Mouse (Mus musculus) intestine, embryonic 16.5 days (tissue): ENCODE measurements around the gene Rab22a. TPM values are rescaled to one million over a fixed set of nuclear protein-coding genes. Genes with fewer than 3 reads are reported as not detected.
A peak's percentile ranks its signal among the peaks of the same experiment; 100 is the strongest.
"Not testable (repeated sequence)": the region's sequence is repeated elsewhere in the genome, so short reads cannot be mapped to it uniquely, and the experiment has no call there.

Experiments used
- ATAC-seq: fragments of 200-750 bp; cut with Nextera tagmentation; 2 replicates; pipeline ENCODE4 v1.8.0; 2017; ENCODE audit warnings: moderate TSS enrichment, moderate library complexity
- H3K27ac ChIP-seq: fragments of 300-500 bp; sonication (generic); 2 replicates; pipeline ENCODE4 v1.5.1; 2014; ENCODE audit warnings: mild to moderate bottlenecking, low read length
- H3K27me3 ChIP-seq: fragments of 300-500 bp; sonication (generic); replicated peaks from 2 replicates; pipeline ENCODE4 v1.6.1; 2014; ENCODE audit warnings: low read length, control low read depth, mixed read lengths; ENCODE audit not compliant: control insufficient read depth, insufficient read depth
- H3K36me3 ChIP-seq: fragments of 300-500 bp; sonication (generic); 2 replicates; pipeline ENCODE4 v1.6.1; 2014; ENCODE audit warnings: low read length, control low read depth; ENCODE audit not compliant: control insufficient read depth, insufficient read depth
- H3K4me1 ChIP-seq: fragments of 300-500 bp; sonication (generic); 2 replicates; pipeline ENCODE4 v1.6.1; 2014; ENCODE audit warnings: low read length, control low read depth, mixed read lengths; ENCODE audit not compliant: control insufficient read depth, insufficient read depth
- H3K4me2 ChIP-seq: fragments of 300-500 bp; sonication (generic); 2 replicates; pipeline ENCODE4 v1.6.1; 2014; ENCODE audit warnings: low read depth, low read length, control low read depth
- H3K4me3 ChIP-seq: fragments of 300-500 bp; sonication (generic); 2 replicates; pipeline ENCODE4 v1.5.1; 2014; ENCODE audit warnings: mild to moderate bottlenecking, low read length
- H3K9ac ChIP-seq: fragments of 300-500 bp; sonication (generic); 2 replicates; pipeline ENCODE4 v1.6.1; 2014; ENCODE audit warnings: low read depth, low read length
- H3K9me3 ChIP-seq: fragments of 300-500 bp; sonication (generic); 2 replicates; pipeline ENCODE4 v1.6.1; 2016; ENCODE audit warnings: low read length, control low read depth; ENCODE audit not compliant: control insufficient read depth
- WGBS: fragments of 180-500 bp; shearing (Covaris S2); extraction: QIAGEN DNeasy Blood & Tissue Kit; methylation state at CpG from one replicate; pipeline ENCODE4 v1.1.7; 2014; 5-methylcytosine and 5-hydroxymethylcytosine counted together
- polyA plus RNA-seq: library from polyadenylated mRNA; unstranded; fragments of >200 nt; fragmentation: Nextera tagmentation; extraction: Ambion mirVana; gene quantifications from 2 replicates; pipeline ENCODE4 v1.2.1, GENCODE M21; 2015

Gene Rab22a
- polyA plus RNA-seq, 1 experiment from 2014 or later = 31.2 TPM

DNA sequence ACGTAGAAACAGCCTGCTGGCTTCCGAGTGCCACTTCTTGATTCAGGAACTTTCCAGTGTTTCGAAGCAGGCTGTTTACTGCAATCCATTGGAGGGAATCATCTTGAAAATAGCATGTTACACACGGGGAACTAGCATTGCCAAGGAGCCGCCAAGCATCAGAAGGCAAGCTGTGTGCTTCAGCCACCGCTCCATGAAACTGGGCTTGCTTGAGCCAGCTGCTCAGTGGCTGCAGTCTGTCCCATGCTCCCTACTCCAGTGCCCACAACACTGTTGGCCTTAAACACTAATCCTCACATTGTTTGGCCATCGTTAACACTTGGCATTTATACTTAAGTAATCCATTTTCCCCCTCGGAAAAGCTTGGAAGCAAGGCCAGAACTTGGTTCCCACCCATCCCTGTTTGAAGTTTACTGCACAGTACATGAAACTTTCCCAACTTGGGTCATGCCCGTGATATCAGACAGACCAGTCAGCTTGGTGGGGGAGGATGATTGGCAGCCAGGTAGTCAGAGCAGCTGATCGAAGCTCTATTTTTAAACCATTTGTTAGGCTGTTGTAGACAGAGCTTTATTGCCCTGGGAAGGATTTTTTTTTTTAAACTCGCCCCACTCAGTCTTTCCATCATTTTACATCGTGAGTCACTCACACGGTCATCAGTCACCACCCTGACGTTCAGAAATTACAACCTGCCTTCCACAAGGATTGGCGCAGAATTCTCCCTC lies 46.4 kb downstream of the Rab22a start:
- Histone ChIP-seq H3K9ac (no peak overlapping the region), H3K4me2 (no peak overlapping the region), H3K27me3 (no peaks in the 10 kb centered on the region), H3K27ac (no peak overlapping the region), H3K36me3 (no peaks in the 10 kb centered on the region; the same call in 1 of the 2 replicates), H3K9me3 (no peaks in the 10 kb centered on the region), H3K4me3 (no peak overlapping the region), H3K4me1 (peaks cover 5% of the 10 kb centered on the region)
- no peak for ATAC-seq
- WGBS = 80% methylated on average over 15 of the region's 15 CpGs

DNA sequence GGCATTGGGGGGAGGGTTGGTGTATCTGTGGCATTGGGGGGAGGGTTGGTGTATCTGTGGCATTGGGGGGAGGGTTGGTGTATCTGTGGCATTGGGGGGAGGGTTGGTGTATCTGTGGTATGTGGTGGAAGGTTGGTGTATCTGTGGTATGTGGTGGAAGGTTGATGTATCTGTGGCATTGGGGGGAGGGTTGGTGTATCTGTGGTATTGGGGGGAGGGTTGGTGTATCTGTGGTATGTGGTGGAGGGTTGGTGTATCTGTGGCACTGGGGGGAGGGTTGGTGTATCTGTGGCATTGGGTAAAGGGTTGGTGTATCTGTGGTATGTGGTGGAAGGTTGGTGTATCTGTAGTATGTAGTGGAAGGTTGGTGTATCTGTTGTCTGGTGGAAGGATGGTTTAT lies 48.1 kb downstream of the Rab22a start:
- H3K4me2 ChIP-seq, ATAC-seq, H3K36me3 ChIP-seq, H3K27me3 ChIP-seq, H3K27ac ChIP-seq, H3K9ac ChIP-seq, H3K4me1 ChIP-seq, H3K9me3 ChIP-seq, H3K4me3 ChIP-seq: not testable (repeated sequence)

DNA sequence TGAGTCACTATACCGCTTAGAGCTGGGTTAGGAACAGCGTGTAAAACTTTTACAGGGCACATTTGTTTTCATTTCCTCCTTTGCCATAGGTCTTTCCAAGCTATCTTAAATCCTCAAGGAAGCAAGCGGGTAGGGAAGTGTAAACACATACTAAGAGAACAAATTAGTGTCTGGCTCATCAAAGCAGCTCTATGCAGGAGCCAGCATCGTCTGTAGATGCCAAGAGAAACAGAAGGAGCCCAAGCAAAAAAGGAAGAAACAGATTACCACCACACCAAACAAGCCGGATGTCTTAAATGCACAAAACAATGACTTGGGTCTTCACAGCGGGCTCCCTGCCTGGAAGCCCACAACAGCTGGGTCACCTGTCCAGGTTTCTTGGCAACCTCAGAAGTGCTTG lies 50.6 kb downstream of the Rab22a start:
- Histone ChIP-seq H3K9me3 (no peaks in the 10 kb centered on the region), H3K9ac (no peak overlapping the region), H3K36me3 (no peaks in the 10 kb centered on the region), H3K27ac (no peak overlapping the region), H3K4me2 (no peak overlapping the region), H3K4me1 (peaks cover 4% of the 10 kb centered on the region), H3K27me3 (no peaks in the 10 kb centered on the region), H3K4me3 (no peak overlapping the region)
- WGBS = 69% methylated on average over 6 of the region's 6 CpGs
- ATAC-seq = no peak

DNA sequence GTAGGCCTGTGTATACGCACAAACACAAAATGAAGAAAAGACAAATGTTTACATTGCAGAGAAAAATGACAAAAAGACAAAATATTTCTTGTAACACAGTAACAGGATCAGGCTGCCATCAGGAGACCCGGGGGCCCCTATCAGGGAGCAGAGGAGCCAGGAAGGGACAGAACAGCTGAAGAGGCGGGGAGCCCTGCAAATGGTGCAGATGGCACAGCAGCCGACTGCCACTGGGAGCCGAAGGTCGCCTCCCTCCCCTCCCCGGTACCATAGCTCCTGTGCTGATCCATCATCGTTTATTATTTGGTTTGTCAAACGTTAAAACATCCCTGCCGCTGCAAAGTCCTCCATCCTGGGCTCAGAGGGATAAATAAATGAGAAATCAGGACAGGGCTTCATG lies 53.1 kb downstream of the Rab22a start:
- H3K27me3 ChIP-seq = no peaks in the 10 kb centered on the region
- no peak overlapping the region for H3K9ac ChIP-seq
- H3K4me3 ChIP-seq = no peak overlapping the region
- H3K36me3 ChIP-seq = no peaks in the 10 kb centered on the region
- H3K4me1 ChIP-seq = peaks cover 4% of the 10 kb centered on the region
- no peak overlapping the region for H3K27ac ChIP-seq
- WGBS = 24% methylated on average over 10 of the region's 10 CpGs
- no peaks in the 10 kb centered on the region for H3K9me3 ChIP-seq
- ATAC-seq = no peak
- no peak overlapping the region for H3K4me2 ChIP-seq

DNA sequence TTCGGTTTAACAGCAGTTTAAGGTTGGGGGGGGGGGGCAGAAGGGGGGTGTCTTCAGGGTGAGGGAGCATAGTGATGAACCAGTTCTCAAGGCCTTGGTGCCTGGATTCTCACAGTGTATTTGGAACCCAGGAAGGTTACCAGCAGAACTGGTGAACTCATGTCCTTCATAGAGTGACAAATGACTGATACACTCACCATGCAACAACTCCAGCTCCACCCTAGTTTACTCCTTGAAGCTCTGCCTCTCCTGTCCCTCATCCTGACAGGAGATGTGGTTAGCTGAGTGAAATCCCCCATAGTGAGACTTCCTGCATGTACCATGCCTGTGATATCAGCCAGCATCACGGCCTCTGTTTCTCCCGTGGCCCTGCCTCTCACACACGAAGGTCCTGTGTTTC lies 53.7 kb downstream of the Rab22a start:
- Histone ChIP-seq H3K9me3 (no peaks in the 10 kb centered on the region), H3K4me2 (no peak overlapping the region), H3K36me3 (no peaks in the 10 kb centered on the region), H3K27me3 (no peaks in the 10 kb centered on the region), H3K4me1 (peaks cover 4% of the 10 kb centered on the region), H3K4me3 (no peak overlapping the region), H3K9ac (no peak overlapping the region), H3K27ac (no peak overlapping the region)
- ATAC-seq = no peak
- WGBS = 82% methylated on average over 4 of the region's 4 CpGs

DNA sequence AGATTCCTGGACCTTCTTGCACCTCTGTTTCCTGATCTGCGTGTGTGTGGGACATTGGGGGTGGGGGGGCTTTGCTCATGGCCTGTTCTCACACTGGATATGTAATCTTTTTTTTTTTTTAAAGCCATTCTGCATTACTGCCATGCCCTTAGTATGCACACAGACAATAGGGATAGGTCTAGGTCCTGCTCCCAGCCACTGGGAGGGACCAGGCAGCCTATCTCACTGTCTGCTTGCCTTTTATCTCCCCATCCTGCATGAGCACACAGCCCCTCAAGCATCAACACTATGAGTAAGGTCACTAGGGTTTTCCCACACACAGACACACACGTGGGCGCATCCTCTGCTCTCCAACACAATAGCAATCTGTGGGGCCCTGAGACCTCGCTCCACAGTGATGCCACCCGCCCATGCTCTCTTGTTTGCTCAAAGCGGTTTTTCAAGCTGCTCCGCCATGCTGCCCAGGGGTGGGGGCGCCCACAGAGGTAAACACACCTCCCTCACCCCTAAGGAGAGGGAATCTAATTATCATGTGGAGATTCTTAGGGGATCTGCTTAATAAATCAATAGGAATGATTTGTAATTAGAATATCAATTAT lies 55.2 kb downstream of the Rab22a start:
- H3K4me1 ChIP-seq = peaks cover 4% of the 10 kb centered on the region
- no peak for ATAC-seq
- H3K27me3 ChIP-seq = no peaks in the 10 kb centered on the region
- WGBS = 61% methylated on average over 8 of the region's 8 CpGs
- H3K4me3 ChIP-seq = no peak overlapping the region
- no peak overlapping the region for H3K4me2 ChIP-seq
- H3K9me3 ChIP-seq = no peaks in the 10 kb centered on the region
- no peak overlapping the region for H3K27ac ChIP-seq
- no peak overlapping the region for H3K9ac ChIP-seq
- no peaks in the 10 kb centered on the region for H3K36me3 ChIP-seq

DNA sequence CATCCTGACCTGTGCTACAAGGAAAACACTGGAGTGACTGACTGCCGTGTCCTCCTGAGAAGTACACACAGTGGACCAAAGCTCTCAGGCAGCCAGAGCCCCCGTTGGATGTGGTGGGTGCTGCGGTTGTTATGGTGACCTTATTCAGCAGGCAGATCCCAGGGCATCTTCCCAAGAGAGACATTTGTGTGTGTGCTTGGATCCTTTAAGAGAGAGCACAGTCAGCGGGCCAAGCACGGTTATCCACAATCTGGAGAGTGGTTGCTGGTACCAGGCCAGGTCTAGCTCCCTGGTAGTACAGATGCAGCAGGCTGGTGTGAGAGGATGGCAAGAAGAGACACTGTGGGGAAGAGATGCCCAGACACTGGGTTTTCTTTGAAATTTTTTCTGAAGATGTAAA lies 57.4 kb downstream of the Rab22a start:
- Histone ChIP-seq H3K36me3 (no peaks in the 10 kb centered on the region), H3K4me2 (no peak overlapping the region), H3K4me1 (peaks cover 4% of the 10 kb centered on the region), H3K9me3 (no peaks in the 10 kb centered on the region), H3K27me3 (no peaks in the 10 kb centered on the region), H3K9ac (no peak overlapping the region), H3K27ac (no peak overlapping the region), H3K4me3 (no peak overlapping the region)
- ATAC-seq = no peak
- WGBS = 89% methylated on average over 5 of the region's 5 CpGs

DNA sequence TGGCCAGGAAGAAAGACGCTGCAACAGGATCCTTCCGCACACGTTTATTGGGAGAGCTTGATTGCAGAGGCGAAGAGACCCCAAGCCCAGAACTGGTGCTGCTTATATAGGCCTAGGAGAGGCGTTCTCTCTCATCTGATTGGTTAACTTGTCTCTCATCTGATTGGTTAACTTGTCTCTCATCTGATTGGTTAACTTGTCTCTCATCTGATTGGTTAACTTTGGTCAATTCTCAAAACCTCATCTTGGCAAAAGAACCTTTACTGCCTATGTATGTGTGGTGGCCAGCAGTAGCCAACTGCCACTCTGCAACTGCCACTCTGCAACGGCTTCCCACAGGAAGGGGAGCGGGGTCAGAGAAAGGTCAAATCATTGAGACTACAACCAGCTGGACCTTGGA lies 59.6 kb downstream of the Rab22a start, which contains the start of gene 1700010B08Rik:
TSS of gene 1700010B08Rik (plus strand) at position 301 of the 400 bp plus-strand sequence.
- not testable (repeated sequence) for H3K9me3 ChIP-seq, H3K36me3 ChIP-seq, H3K4me3 ChIP-seq

DNA sequence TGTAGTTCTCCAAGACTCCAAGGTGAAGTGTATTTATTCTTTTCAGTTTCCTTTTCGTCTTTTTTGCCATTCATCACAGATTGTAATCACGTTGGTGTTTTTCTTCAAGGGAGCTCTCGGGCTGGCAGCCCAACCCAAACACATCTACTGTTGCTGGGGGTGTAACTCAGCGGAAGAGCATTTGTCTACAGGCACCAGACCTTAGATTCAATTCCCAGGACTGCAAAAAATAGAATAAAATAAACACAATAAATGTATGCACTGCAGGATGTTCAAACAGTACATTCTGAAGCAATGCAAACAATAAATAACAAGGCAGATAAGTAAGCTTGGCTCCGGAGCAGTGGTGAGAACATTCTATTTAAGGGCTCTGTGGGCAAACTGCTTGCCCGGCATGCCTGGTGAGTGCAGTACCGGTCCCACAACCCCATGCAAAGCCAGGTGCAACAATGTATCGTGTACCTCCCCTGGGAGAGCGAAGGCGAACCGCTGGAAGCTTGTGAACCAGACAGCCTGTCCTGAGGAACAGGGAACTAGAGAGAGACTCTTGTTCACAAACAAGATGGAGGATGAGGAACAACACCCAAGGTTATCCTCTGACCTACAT lies 62.8 kb downstream of the Rab22a start:
- no peak overlapping the region for H3K27ac ChIP-seq
- H3K36me3 ChIP-seq = no peaks in the 10 kb centered on the region
- H3K9me3 ChIP-seq = no peaks in the 10 kb centered on the region
- no peak overlapping the region for H3K9ac ChIP-seq
- no peak overlapping the region for H3K4me3 ChIP-seq
- H3K4me2 ChIP-seq = no peak overlapping the region
- no peaks in the 10 kb centered on the region for H3K27me3 ChIP-seq
- peak; percentile 62 for ATAC-seq
- H3K4me1 ChIP-seq = peaks cover 7% of the 10 kb centered on the region; the same call in 1 of the 2 replicates
- 45% methylated on average over 11 of the region's 11 CpGs for WGBS

More for the DNA sequence above, 59.6 kb downstream of the Rab22a start, which contains the start of gene 1700010B08Rik:
- not testable (repeated sequence) for ATAC-seq, H3K4me2 ChIP-seq, H3K9ac ChIP-seq, H3K4me1 ChIP-seq, H3K27ac ChIP-seq, H3K27me3 ChIP-seq
- WGBS = 86% methylated on average over 6 of the region's 7 CpGs
